Mouse (Mus musculus) intestine, embryonic 14.5 days (tissue): ENCODE measurements around the gene Slc38a8. TPM values are rescaled to one million over a fixed set of nuclear protein-coding genes. Genes with fewer than 3 reads are reported as not detected.

ENCODE experiments used
- ATAC-seq: fragments of 200-750 bp; cut with Nextera tagmentation; replicated peaks from 2 replicates; pipeline ENCODE4 v1.8.0; 2017; ENCODE audit warnings: low read depth, moderate number of reproducible peaks, moderate TSS enrichment, moderate library complexity; ENCODE audit not compliant: low FRiP score, low TSS enrichment
- DNase-seq: peaks from one replicate; pipeline ENCODE4 v3.0.0-alpha.2; 2018; ENCODE audit warnings: low spot score
- H3K27ac ChIP-seq: fragments of 300-500 bp; sonication (generic); 2 replicates; pipeline ENCODE4 v1.5.1; 2014; ENCODE audit warnings: low read depth, mild to moderate bottlenecking, control low read depth
- H3K27me3 ChIP-seq: fragments of 300-500 bp; sonication (generic); replicated peaks from 2 replicates; pipeline ENCODE4 v1.6.1; 2014; ENCODE audit warnings: low read length, control low read depth; ENCODE audit not compliant: control insufficient read depth, insufficient read depth
- H3K36me3 ChIP-seq: fragments of 300-500 bp; sonication (generic); 2 replicates; pipeline ENCODE4 v1.6.1; 2014; ENCODE audit warnings: low read length, control low read depth; ENCODE audit not compliant: control insufficient read depth, insufficient read depth
- H3K4me1 ChIP-seq: fragments of 300-500 bp; sonication (generic); replicated peaks from 2 replicates; pipeline ENCODE4 v1.6.1; 2014; ENCODE audit warnings: low read length, control low read depth, mixed read lengths; ENCODE audit not compliant: control insufficient read depth, insufficient read depth
- H3K4me2 ChIP-seq: fragments of 300-500 bp; sonication (generic); 2 replicates; pipeline ENCODE4 v1.6.1; 2014; ENCODE audit warnings: low read length
- H3K4me3 ChIP-seq: fragments of 300-500 bp; sonication (generic); 2 replicates; pipeline ENCODE4 v1.5.1; 2014; ENCODE audit warnings: low read depth, low read length, control low read depth, mixed read lengths
- H3K9ac ChIP-seq: fragments of 300-500 bp; sonication (generic); 2 replicates; pipeline ENCODE4 v1.6.1; 2014; ENCODE audit warnings: mild to moderate bottlenecking, low read length
- H3K9me3 ChIP-seq: fragments of 300-500 bp; sonication (generic); 2 replicates; pipeline ENCODE4 v1.6.1; 2016; ENCODE audit warnings: low read length, control low read depth; ENCODE audit not compliant: control insufficient read depth
- WGBS: fragments of 180-500 bp; shearing (Covaris S2); extraction: QIAGEN DNeasy Blood & Tissue Kit; methylation state at CpG from one replicate; pipeline ENCODE4 v1.1.7; 2014; 5-methylcytosine and 5-hydroxymethylcytosine counted together
- polyA plus RNA-seq: library from polyadenylated mRNA; unstranded; fragments of >200 nt; fragmentation: Nextera tagmentation; extraction: Ambion mirVana; gene quantifications from 2 replicates; pipeline ENCODE4 v1.2.1, GENCODE M21; 2014

The Slc38a8 gene
- polyA plus RNA-seq = 0.08 TPM in 1 of 2 replicates, not detected in the other

DNA sequence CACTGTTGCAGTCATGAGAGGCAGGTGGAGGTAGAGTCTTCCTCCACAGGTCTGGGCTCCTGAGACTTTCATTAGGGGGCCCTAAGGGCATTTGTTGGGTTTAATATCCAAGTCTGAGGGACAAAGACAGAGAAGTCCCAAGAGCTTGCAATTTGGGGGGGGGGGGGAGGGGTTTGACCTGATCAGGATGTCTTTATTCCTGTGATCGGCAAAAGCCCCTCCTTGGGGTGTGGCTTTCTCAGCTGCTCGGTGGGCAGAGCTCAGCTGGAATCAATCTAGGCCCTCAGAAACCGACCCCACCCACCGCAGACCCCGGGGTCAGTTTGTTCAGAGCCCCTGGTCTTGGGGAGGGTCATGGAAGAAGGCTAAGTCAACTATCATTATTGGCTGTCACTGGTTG, at the start of gene Slc38a8:
Gene Slc38a8 (minus strand): TSS at position 101 of the 400 bp plus-strand sequence.
- Histone ChIP-seq H3K4me3 (no peak within 1 kb of the TSS), H3K27me3 (no peaks in the 10 kb centered on the region), H3K4me1 (no peaks in the 10 kb centered on the region), H3K4me2 (no peak within 1 kb of the TSS), H3K9ac (no peak within 1 kb of the TSS), H3K36me3 (peaks cover 16% of the 10 kb centered on the region), H3K9me3 (no peaks in the 10 kb centered on the region), H3K27ac (no peak within 1 kb of the TSS)
- ATAC-seq (no peak), DNase-seq (no peak)
- WGBS = 42% methylated on average over 5 of the region's 5 CpGs

DNA sequence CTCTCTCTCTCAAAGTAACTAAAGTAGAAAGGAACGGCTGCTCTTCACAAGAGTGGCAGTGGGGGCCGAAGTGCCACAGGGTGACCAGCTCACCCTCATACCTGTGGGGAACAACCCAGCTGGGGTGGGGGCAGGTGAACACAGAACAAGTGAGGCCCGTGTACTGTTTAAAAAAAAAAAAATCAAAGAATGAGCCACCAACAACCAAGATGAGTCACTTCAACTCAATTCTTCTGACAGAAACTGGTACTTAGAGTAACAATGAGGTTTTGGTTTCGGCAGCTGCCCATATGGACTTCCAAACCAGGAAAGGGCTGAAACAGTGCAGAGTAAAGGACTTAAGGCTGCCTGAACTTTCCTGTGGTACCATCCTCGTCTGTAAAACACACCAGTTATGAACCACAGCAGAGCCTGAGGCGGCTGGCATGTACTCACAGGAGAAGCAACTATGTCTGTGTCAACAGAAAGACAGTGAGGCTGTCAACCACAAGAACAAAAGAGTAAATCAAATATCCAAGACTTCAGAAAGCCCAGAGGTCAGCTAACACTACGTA, 47.1 kb upstream of the Slc38a8 start:
- no peaks in the 10 kb centered on the region for H3K9me3 ChIP-seq
- 66% methylated on average over 7 of the region's 7 CpGs for whole genome bisulfite sequencing
- DNase-seq (no peak), ATAC-seq (no peak)
- H3K4me2 ChIP-seq = no peak overlapping the region
- H3K36me3 ChIP-seq = peaks cover 45% of the 10 kb centered on the region
- peaks cover 12% of the 10 kb centered on the region for H3K4me1 ChIP-seq
- H3K27ac ChIP-seq = no peak overlapping the region
- no peaks in the 10 kb centered on the region for H3K27me3 ChIP-seq
- H3K9ac ChIP-seq = no peak overlapping the region
- no peak overlapping the region for H3K4me3 ChIP-seq

DNA sequence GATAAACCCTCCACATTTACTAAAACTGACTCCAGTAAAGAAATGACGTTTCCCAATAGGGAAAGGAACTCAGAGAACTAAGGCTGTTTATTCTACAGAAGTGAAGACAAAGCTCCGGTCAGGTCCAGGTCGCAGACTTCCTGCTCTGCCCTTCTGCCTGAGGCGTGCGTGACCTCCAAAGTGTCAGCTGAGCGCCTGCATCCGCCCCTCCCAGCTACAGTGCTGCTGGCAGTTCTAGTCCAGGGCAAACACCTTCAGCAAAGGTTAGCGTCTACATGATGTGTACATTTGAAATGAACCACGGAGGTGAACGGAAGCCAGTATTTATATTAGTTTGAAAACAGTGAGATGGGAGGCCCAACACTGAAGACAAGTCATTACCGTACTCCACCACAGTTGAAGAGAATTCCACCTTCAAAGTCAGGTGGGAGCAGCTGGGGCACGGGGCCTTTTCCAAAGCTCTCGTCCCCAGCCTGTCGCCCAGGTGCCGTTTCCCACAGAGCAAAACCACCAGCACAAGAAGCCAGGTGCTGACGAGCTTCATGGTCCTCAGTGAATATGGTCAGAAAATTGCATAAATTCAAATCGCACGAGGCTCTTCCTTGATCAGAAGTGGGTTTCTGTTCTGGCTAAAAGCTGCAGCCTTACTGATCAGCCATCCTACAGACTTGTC, 45.7 kb upstream of the Slc38a8 start:
- Histone ChIP-seq H3K9ac (no peak overlapping the region), H3K4me2 (no peak overlapping the region), H3K36me3 (peaks cover 59% of the 10 kb centered on the region), H3K4me3 (no peak overlapping the region), H3K27ac (no peak overlapping the region), H3K27me3 (no peaks in the 10 kb centered on the region), H3K4me1 (0 out of 2 replicates have a peak, but pooled peaks cover under 1% of the 10 kb centered on the region), H3K9me3 (no peaks in the 10 kb centered on the region)
- ATAC-seq (no peak), DNase-seq (no peak)
- WGBS = 58% methylated on average over 18 of the region's 18 CpGs

DNA sequence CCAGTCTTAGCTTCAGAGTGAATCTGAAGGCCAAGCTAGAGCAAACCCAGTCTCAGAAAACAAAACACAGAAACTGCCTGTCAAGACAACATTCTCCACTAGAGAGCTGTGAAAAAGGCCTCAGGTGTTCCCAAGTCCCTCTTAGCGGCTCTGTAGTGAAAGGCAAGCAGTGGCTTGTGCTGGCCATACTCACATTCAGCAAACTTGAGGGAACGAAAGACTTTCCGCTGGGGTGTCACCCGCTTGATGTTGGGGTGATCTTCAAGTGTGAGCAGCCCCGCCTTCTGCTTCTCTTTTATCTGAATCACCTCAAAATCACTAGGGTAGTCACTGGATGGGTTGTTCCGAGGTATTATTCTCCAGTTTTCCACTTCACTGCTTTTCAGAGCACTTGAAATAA, 44.3 kb upstream of the Slc38a8 start:
- ATAC-seq (no peak), DNase-seq (no peak)
- Histone ChIP-seq H3K4me3 (no peak overlapping the region), H3K9me3 (no peaks in the 10 kb centered on the region), H3K4me2 (no peak overlapping the region), H3K4me1 (no peaks in the 10 kb centered on the region), H3K36me3 (peaks cover 73% of the 10 kb centered on the region), H3K9ac (no peak overlapping the region), H3K27me3 (no peaks in the 10 kb centered on the region), H3K27ac (no peak overlapping the region)
- WGBS = 96% methylated on average over 6 of the region's 6 CpGs

DNA sequence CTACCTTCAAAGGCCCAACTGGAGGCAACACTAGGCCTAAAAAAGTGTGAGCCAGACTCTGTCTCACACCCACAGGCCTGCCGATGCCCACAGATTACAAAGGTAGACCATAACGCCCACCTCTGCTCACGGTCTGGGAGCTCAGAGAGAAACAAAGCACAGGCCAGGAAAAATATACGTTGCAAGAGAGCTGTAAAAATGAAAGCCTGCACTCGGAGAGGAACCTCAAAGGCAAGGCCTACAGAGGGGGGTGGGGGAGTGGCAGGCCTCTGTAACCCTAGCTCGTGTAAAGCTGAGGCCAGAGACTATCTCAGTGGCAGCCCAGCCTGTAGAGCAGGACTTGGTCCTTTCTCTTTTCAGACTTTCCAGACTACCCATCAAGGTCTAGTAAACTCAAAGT, 43.7 kb upstream of the Slc38a8 start:
- DNase-seq (no peak), ATAC-seq (no peak)
- no peaks in the 10 kb centered on the region for H3K9me3 ChIP-seq
- H3K9ac ChIP-seq = no peak overlapping the region
- peaks cover 79% of the 10 kb centered on the region for H3K36me3 ChIP-seq
- 74% methylated on average over 6 of the region's 6 CpGs for WGBS
- no peak overlapping the region for H3K4me2 ChIP-seq
- no peaks in the 10 kb centered on the region for H3K4me1 ChIP-seq
- H3K27ac ChIP-seq = no peak overlapping the region
- H3K27me3 ChIP-seq = no peaks in the 10 kb centered on the region
- no peak overlapping the region for H3K4me3 ChIP-seq

DNA sequence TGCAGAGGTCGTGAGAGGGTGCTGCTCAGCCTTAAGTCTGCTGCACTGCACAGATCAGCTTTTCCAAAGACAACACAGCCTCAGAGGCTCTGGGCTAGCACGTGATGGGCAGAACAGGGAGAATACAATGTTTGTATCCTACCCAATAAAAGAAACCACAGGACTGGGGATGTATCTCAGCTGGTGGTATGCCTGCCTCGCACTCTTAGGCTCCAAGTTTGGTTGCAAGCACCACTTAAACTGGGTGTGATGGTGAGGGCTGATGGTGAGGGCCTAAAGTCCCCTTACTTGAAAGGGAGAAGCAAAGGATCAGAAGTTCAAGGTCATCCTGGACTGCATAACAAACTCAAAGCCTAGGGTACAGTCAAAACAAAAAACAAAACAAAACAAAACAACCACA, 43.1 kb upstream of the Slc38a8 start:
- 81% methylated on average over 3 of the region's 3 CpGs for WGBS
- ATAC-seq (no peak), DNase-seq (no peak)
- Histone ChIP-seq H3K27ac (no peak overlapping the region), H3K4me2 (no peak overlapping the region), H3K9ac (no peak overlapping the region), H3K4me3 (no peak overlapping the region), H3K4me1 (no peaks in the 10 kb centered on the region), H3K27me3 (no peaks in the 10 kb centered on the region), H3K36me3 (peaks cover 84% of the 10 kb centered on the region), H3K9me3 (no peaks in the 10 kb centered on the region)

DNA sequence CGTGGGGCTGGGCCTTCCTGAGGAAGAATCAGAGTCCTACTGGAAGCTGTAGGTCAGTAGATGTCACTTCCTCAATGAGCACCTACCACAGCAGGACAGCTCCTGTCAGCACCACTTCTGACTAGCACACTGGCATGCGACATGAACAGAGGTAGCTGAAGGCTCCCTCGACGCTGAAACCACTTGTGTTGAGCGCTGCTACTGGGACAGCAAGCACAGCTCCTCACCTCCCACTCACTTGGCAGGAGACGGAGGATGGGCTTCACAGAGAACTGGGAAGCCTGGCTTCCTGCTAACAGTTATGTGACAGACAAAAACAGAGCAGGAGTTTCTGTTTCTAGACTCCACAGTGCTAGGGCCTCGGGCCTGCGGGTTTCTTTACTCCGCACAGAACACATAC, 30.5 kb upstream of the Slc38a8 start:
- DNase-seq (no peak), ATAC-seq (no peak)
- no peak overlapping the region for H3K9ac ChIP-seq
- H3K27ac ChIP-seq = no peak overlapping the region
- no peak overlapping the region for H3K4me2 ChIP-seq
- no peaks in the 10 kb centered on the region for H3K9me3 ChIP-seq
- H3K4me3 ChIP-seq = no peak overlapping the region
- H3K27me3 ChIP-seq = no peaks in the 10 kb centered on the region
- no peaks in the 10 kb centered on the region for H3K4me1 ChIP-seq
- H3K36me3 ChIP-seq = peaks cover 99% of the 10 kb centered on the region
- 89% methylated on average over 9 of the region's 9 CpGs for WGBS

DNA sequence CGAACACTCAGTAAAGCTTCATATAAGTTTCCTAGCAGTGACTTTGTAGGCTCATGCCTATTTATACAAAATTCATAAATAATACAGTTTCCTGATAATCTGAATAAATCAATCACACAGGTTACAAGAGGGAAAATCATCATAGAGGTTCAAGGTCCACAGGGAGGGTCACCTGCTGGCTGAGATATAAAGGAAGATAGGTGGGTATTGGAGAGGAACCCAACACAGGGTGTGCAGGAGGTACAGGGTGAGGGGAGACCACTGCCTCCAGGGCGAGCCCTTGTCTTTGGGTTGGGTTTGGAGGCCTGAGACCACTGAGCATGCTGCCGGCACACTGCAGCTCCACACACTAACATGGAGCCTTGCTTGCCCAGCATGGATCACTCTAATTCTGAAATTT, 29.9 kb upstream of the Slc38a8 start:
- Histone ChIP-seq H3K27ac (no peak overlapping the region), H3K9ac (no peak overlapping the region), H3K36me3 (peaks cover 99% of the 10 kb centered on the region), H3K4me1 (no peaks in the 10 kb centered on the region), H3K4me3 (no peak overlapping the region), H3K9me3 (no peaks in the 10 kb centered on the region), H3K4me2 (no peak overlapping the region), H3K27me3 (no peaks in the 10 kb centered on the region)
- WGBS = 91% methylated on average over 3 of the region's 3 CpGs
- ATAC-seq (no peak), DNase-seq (no peak)

DNA sequence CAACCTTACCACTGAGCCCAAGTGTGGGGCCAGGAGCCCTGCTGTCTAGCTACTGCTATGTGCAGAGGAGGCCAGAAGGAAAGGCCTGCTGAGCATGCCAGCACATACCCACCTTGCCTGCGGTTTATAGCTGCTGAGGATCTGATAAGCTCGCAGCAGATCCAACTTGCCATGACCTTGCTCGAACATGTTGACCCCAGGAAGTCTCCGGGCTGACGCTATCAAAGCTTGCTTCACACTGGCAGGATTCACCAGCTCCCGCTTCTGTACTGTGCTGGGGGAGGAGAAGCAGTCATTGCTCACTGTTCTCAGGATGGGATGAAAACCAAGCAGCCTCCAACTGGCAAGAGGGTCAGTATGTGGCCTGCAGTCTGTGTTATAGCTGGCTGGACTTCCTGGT, 29.4 kb upstream of the Slc38a8 start:
- no peak for ATAC-seq
- Histone ChIP-seq H3K27ac (no peak overlapping the region), H3K4me2 (no peak overlapping the region), H3K4me3 (no peak overlapping the region), H3K9me3 (no peaks in the 10 kb centered on the region), H3K27me3 (no peaks in the 10 kb centered on the region), H3K36me3 (peaks cover 97% of the 10 kb centered on the region), H3K9ac (no peak overlapping the region), H3K4me1 (no peaks in the 10 kb centered on the region)
- WGBS = 70% methylated on average over 6 of the region's 6 CpGs
- no peak for DNase-seq
